Mouse (Mus musculus): ENCODE results near the gene Pcp4. TPM values are rescaled to one million over a fixed set of nuclear protein-coding genes. Genes with fewer than 3 reads are reported as not detected.

Pcp4 gene
- total RNA-seq, 4 experiments from 2014 or later: 189 to 232 (median 208) TPM

DNA sequence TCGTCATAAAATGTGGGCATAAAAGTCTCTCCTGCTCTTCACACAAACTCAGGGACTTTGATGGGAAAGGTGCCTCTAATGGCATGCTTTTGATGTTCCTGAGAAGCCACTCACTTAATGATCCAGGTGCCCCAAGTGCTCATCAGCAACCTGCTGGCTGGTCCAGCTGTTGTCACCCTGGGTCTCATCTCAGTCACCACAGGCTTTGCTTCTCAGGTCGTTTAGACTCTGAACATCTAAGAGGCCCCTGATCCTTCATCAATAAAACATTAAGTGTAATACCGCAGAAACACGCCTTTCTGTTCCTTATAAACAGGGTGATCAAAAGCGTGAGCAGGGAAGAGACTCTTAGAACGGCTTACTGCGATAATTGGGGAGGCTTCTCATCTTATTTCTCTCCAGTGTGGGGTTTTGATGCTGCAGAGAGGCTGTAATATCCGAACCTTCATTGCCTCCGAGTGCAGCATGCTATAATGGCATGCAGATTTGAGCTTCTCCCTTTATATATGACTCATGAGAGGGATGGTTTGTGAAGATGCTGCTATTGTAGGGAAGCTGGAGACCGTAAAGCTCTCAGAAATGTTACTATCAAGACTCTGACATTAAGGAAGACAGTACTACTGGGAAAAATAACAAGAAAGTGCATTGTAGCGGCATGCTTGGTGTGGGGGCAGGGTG lies 19.7 kb downstream of the Pcp4 start:
- DNase-seq (ENCODE audit: low spot score in 2 of 2): no peak

DNA sequence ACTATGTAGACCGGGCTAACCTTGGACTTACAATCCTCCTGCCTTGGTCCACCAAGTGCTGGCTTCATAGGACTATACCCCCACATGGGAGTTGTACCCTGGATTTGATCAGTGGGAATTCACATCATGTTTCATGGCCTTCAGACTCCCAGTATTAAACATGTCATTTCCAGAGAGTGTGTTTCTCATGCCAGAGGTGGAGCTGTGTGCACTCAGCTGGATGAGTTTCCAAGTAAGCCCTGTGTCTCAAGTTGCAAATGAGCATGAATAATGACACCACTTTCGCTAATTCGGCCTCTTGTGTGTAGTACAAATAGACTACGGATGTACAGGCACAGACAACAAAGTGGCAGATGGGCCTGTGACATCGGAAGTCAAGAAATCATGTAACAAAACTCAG lies 20.6 kb downstream of the Pcp4 start:
- DNase-seq (ENCODE audit: low spot score in 2 of 2): no peak

DNA sequence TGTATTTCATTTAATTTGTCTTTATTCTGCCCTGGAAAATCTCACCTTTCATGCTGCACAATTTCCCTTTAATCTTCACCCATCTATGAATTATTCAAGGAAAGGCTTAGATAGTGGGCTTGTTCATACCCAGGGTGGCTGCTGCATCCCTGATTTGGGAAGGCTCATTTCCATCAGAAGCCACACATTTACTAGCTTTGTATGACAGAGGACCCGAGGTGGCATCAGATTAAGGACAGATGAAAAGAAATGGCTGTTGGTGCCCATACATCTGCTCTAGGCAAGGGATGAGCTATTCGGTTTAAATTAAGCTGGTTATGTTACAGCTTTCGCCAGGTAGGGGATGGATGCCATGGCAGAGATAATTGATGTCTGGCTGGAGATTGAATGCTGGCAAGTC lies 24.1 kb downstream of the Pcp4 start:
- DNase-seq (ENCODE audit: low spot score in 2 of 2): no peak

DNA sequence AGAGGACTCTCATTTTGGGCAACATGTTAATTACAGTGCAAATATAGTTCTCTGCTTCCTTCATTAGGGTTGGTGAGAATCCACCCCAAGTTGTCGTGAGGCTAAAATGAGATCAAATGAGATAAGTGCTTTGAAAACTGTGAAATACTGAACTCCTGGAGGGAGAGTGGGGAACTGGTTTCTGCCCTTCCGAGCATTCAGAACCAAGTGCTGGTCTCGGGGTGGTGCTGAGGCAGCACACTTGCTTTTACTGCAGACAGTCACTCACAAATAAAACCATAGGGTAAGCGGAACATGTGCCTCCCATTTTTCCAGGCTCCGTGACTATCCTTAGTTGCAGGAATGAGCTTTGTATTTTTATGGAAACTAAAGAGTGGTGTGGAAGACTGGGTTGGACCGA lies 26.7 kb downstream of the Pcp4 start:
- no peak for DNase-seq (ENCODE audit: low spot score in 2 of 2)

DNA sequence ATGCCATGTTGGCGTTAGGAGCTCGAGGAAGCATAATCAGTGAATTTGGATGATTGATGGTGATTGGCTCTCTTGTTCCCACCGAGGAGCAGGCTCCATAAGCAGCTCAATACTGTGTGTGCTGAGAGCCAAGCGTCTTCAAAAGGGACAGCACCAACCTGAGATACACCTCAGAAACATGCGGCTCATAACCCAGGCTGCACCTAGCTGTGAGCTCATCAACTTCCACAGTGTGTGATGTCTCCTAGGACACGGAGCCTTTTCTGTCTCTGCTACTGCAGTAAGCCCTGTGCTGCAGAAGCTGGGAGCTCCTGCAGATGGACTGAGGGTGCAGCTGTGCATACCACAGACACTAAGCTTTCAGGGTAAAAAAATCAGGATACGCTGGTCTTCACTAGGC lies 31.5 kb downstream of the Pcp4 start:
- DNase-seq (ENCODE audit: low spot score in 2 of 2): peak in 1 of 2 experiments; percentile 37

DNA sequence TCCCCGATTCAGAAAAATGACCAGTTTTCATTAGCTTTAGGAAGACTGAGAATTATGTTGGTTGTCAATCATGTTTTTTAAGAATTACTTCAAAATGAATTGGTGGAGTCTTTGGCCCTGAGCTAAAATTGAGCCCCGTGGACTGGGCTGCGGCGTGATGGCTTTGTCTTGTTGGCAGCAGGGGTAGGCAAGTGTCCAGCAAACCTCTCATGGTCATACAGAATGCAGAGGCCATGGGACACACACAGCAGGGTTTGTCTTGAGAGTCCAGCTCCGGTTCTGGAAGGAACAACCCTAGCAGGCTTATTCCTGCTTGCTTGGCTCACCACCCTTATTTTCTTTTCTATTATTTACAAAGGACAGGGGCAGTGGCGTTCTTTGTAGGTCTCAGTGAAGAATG lies 33.8 kb downstream of the Pcp4 start:
- DNase-seq (ENCODE audit: low spot score in 2 of 2): no peak

DNA sequence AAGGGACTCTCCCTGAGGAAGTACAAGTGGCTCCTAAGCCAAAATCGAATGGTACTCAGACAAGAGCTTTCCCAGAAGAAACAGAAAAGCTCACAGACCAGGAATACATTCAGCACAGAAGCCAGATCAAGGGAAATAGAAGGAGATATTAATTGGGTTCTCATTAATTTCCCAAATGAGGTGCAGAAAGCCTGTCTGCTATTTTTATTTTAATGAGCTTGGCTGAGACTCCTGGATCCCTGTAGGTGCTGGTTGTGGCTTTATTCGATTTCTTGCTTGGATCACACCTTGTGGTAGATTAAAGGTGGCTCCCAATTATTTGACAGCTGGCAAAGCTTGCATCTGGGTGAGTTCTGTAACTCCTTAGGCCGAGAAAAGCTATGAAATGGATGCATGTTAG lies 35.2 kb downstream of the Pcp4 start:
- DNase-seq (ENCODE audit: low spot score in 2 of 2): no peak

DNA sequence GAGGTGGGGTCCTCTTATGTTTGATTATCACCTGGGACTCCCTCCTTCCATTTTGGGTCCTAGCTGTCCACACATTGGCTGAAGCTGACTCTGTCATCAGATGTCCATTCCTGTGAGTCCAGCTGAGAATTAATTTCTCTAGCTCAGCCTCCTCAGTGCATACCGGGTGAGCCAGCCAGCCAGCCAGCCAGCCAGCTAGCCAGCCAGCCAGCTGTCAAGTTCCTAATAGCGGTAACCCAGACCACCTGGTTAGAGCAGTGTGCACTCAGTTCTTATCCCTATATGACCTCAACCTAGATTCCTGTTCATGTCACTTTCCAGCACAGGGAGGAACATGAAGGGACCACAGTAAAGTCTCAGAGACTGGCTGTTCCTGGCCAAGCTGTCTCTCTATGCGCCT lies 47.1 kb downstream of the Pcp4 start:
- no peak for DNase-seq (ENCODE audit: low spot score in 2 of 2)

DNA sequence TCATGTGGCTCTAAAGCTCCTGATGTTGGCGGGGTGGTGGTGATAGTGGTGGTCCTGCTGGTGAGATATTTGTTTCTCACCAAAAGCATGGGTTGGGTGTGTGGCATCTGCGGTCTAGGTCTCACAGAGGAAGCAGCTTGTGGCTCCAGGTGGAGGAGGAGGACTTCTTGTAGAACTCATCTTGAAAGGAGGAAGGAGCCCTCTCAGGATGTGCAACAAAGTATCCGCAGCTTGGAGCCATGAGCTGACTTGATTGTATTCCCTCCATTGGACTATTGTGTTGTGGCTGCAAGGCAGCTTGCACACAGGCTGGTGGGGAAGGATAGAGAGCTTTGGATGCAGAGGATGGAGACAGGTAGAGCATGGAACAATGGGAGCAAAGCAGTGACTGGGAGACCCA lies 60.1 kb downstream of the Pcp4 start:
- DNase-seq (ENCODE audit: low spot score in 2 of 2): no peak

DNA sequence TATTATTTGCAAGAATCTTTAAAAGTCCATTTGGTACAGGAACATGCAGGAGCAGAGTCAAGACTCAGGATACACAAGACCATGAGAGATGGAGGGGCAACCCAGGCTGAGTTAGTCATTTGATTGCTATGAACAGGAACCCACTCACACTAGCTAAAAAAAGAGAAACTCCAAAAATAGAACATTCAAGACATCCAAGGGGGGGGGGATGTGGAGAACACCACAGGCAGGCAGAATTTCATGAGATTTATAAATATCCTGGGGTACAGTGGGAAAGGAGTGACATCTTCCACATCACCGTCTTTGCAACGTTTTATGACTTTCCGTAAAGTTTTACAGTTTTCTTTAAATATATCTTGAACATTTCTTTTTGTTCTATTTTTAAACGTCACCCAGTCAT lies 61.1 kb downstream of the Pcp4 start:
- DNase-seq (ENCODE audit: low spot score in 2 of 2): no peak

DNA sequence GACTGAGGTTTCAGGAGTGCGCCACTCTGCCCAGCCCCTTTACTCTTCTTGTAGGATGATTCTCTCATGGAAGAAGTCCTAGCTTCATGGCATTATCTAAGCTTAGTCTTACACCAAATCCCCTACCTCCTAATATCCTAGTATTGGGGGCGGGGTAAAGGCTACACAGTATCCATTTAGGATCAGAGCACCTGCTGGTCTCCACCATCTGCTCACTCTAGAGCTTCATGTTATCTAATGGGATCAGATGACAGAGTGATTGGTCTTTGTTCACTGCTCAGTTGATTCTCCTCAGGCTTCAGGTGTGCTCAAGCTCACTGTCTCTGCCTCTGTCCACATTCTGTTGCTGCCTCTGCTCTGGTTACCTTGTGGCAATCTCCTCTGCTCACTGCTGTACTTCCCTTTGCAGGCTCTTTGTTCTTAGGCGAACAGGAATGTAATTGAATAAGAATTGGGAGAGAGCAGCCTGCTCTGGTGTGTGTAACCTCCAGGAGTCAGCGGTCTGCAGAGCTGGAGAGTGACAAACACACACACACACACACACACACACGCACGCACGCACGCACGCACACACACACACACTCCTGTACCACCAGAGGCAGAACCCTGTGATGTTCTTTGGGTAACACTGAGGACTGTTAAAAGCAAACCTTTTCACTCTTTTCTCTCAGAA lies 62.6 kb downstream of the Pcp4 start:
- no peak for DNase-seq (ENCODE audit: low spot score in 2 of 2)

DNA sequence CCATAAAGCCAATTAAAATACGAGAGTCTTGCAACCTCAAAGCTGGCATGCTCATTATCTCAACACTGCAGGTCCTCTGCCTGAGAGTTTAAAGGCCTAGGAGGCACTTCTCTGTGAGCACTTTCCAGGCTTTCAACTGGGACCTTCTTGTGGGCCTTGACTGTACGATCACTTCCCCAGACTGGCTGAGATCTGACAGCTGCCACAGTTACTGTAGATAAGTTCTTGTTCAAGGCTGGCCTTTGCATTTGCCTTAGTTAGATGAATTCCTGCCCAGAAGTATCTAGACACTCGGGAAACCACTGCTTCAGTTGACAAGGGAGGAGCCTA lies 63.1 kb downstream of the Pcp4 start:
- DNase-seq (ENCODE audit: low spot score in 2 of 2): no peak

DNA sequence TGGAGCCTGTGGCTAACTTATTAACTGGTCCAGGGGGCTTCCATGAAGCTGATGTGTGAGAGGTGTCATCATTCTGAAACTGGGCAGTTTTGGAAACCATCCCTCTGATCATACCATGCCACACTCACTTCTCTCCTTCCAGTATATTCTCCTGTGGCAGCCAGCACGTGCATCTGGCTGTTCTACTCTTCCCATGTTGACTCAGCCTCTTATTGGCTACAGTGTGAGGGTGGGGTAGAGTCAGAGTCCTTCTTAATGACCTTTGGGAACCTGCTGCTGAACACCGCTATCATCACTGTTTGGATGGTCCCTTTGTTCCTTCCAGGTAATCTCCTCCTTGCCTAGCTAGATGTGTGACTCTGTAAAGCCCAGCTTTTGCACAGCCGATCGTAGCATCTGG lies 63.6 kb downstream of the Pcp4 start:
- DNase-seq (ENCODE audit: low spot score in 2 of 2): no peak

DNA sequence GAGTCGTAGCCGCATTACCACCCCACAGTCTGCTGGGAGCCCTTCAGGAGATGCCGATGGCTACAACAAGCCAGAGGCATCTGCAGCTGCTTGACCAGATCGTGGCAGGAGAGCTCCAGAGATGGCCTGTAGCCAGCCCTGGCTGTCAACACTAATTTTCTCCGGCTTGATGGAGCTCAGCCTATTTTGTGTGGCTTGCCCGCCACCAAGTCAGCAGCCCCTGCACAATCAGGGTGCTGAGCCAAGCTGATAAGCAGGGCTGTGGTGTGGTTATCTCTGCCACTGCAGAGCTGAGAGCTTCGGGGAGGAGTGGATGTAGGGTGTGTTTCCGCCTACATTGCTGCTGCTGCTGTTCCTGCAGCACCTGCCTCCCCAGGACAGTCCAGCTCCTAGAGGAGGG lies 66.3 kb downstream of the Pcp4 start:
- DNase-seq (ENCODE audit: low spot score in 2 of 2): no peak

DNA sequence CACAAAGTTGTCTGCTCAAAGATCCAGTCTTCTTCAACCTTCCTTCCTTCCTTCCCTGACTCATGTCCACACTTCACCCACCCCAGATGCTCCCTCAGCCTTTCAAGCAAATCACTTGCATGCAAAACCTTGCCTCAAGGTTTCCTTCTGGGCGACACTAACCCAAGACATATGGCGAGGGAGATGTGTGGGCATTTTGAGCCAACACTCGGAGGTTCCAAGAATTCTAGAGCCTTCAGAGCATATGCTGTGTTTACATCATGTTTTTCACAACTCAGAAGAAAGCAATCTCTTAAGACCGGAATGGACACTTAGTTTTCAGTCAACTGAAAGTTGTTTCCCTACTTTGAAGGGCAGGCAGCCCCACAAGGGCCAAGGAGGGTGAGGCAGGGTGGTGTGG lies 67.9 kb downstream of the Pcp4 start:
- DNase-seq (ENCODE audit: low spot score in 2 of 2): peak; percentile 25 to 38

DNA sequence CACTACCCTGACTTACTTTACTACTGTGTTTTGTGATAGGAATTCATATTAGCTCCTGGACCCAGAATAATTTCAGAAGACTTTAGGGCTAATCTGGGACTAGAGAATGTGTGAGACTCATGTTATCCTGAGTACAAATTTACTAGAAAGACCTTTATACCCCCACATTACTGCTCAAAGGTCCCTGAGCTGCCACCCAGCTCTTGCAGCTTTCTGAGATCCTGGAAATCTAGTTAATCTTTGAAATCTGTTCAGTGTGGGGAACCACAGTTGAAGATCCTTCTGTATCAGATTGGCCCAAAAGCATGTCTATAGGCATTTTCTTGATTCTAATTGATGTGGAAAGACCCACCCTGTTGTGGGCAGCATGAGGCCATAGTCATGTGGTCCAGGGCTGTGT lies 69.0 kb downstream of the Pcp4 start:
- no peak for DNase-seq (ENCODE audit: low spot score in 2 of 2)

DNA sequence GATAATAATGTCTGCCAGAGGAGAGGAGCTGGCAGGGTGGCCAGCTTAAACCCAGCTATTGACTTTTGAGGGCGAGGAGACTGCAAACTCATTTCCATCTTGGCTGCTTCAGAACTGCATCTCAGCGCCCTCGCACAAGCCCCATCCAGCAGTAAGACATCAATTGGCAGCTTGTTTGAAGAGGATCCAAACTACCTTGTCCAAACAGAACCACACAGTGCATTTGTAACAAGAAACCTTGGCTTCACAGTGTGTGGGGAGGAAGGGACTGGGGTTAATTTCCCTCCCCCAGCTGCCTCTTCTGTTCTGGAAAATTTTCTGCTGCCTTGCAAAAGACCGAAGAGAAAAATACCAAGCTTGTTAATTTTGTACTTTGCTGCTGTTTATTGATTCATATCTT lies 71.7 kb downstream of the Pcp4 start:
- DNase-seq (ENCODE audit: low spot score in 2 of 2): no peak

DNA sequence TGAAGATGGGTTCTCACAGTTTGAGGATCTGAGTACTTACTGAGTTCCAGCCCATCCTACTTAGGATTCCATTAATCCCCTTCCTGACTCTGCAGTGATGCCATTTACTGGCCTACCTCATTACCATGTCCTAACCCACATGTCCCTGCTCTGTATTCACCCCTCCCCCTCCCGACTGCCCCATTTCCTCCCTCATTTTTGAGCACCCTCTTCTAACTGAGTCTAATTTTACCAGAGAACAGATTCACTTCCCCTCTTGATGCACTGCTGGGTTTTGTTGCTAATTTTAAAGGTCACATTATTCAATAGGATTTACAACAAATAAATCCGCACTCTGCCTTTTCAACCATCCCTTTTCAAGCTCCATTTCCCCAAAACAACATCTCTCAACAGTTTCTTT lies 73.7 kb downstream of the Pcp4 start:
- no peak for DNase-seq (ENCODE audit: low spot score in 2 of 2)

DNA sequence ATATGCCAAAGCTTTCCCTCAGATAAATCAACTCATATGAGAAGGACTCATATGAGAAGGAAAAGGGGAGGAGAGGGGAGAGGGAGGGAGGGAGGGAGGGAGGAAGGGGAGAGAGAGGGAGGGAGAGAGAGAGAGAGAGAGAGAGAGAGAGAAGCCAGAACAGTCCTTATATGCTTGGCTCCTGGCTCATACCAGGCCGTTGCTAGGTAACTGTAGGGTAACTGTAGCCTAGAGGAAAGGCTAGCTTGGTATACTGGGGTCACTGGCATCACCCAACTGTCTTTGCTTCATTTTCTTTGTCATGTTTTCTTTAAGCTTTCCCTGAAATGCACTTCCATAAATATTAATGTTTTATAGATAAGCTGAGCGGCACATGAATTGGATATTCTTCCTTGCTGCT lies 85.3 kb downstream of the Pcp4 start:
- no peak for DNase-seq (ENCODE audit: low spot score in 2 of 2)

DNA sequence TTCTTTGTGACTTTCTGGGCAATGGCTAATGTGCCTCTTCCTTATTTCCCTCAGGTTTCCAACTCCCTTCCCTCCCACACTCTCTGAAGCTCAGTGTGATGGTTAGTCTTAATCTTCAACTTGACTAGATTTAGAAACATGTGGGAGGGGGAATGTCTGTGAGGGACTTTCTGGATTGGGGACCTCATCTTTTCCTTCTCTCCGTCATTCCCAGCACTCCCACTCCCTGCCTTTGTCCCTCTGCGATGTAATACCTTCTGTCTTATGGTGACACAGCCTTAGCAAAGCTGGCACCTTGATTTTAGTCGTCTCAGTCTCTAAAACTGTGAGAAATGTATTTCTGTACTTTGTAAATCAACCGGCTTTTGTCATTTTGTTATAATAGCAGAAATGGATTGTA lies 88.0 kb downstream of the Pcp4 start:
- DNase-seq (ENCODE audit: low spot score in 2 of 2): no peak

DNA sequence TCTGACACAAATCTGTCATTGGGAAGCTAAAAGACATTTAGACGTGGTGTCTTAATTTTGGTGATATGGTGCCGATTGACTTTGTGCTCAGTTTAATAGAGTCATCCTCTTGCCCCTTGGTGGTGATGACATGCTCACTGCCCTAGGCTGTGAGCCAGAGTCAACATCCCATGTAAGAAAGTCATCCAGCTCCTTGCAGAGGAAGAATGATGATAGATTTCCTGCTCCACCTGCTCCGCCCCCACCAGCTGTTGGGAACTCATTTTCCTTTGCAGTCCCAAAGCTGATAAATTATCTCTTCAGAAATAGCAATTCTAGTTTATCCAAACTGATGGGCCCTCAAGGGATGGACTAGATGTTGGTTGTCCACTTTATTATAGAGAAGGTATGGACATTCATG lies 89.2 kb downstream of the Pcp4 start:
- no peak for DNase-seq (ENCODE audit: low spot score in 2 of 2)

DNA sequence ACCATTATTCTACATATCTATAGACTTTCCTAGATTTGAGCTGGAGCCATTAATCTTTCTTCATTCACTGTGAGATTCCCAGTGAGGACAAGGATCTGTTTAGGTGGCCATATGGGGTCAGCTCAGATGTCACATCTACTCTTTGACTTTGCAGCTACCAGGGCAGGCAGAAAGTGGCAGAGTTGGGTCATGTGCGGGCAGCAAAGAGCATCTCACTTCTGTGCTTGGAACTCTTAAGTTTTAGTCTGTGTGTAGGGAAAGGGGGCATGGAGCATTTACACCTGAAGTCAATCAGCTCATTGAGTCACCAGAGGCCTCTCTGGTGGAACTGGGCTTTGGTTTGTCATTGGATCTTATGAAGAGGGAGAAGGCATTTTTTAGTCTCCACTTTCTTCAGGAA lies 90.9 kb downstream of the Pcp4 start:
- DNase-seq (ENCODE audit: low spot score in 2 of 2): no peak

DNA sequence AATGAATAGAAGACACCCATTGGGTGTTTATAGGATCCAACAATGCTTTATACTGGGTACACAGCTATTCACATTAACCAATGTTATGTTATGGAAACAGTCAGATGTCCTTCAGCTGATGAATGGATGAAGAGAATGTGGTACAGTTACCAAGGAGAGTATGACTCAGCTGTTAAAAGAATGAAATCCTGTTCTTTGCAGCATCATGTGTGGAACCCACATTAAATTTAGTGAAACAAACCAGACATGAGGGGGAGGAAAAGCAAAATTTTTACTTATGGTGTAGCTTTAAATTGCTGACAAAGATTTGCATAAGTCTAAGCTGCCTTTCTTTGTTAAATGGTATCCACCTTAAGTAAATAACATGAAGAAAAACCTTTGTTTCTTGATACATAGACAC lies 92.4 kb downstream of the Pcp4 start:
- no peak for DNase-seq (ENCODE audit: low spot score in 2 of 2)
